Mouse (Mus musculus) cerebellum, adult 11 months (tissue): ENCODE data around the gene Ulk2.

Experiments used
- DNase-seq: peaks from one replicate; pipeline ENCODE4 v3.0.0; 2022

The Ulk2 gene

GRCm38 (mm10) chr11:61760518-61760917 is 94.4 kb downstream of the Ulk2 start:
- DNase-seq, result no peak

- DNase-seq, result no peak
Observed at GRCm38 (mm10) chr11:61757151-61757550, 97.7 kb downstream of the Ulk2 start.

- no peak for DNase-seq
Observed at GRCm38 (mm10) chr11:61751612-61752011, 103.3 kb downstream of the Ulk2 start.

GRCm38 (mm10) chr11:61747161-61747560 is 107.7 kb downstream of the Ulk2 start:
- DNase-seq, result no peak

- DNase-seq, result no peak
Observed at GRCm38 (mm10) chr11:61745781-61746180, 109.1 kb downstream of the Ulk2 start.

GRCm38 (mm10) chr11:61744460-61744859 is 110.4 kb downstream of the Ulk2 start:
- no peak for DNase-seq

- no peak for DNase-seq
Observed at GRCm38 (mm10) chr11:61743768-61744167, 111.1 kb downstream of the Ulk2 start.

- DNase-seq, result no peak
Observed at GRCm38 (mm10) chr11:61740500-61740899, 114.4 kb downstream of the Ulk2 start.

- DNase-seq, result no peak
Observed at GRCm38 (mm10) chr11:61737290-61737689, 117.6 kb downstream of the Ulk2 start.

- no peak for DNase-seq
Observed at GRCm38 (mm10) chr11:61732672-61733071, 122.2 kb downstream of the Ulk2 start.

- no peak for DNase-seq
Observed at GRCm38 (mm10) chr11:61728037-61728436, 126.8 kb downstream of the Ulk2 start.
